Mouse (Mus musculus) effector memory CD4-positive, alpha-beta T cell, adult 7 months (primary cell): ENCODE measurements around the gene Gm20481. TPM values are rescaled to one million over a fixed set of nuclear protein-coding genes. Genes with fewer than 3 reads are reported as not detected.

ENCODE experiments used
- polyA plus RNA-seq: library from polyadenylated mRNA; unstranded; fragments of 100-300 nt; shearing (Covaris generic); gene quantifications from one replicate; pipeline ENCODE4 v1.2.1, GENCODE M21; 2017

Gm20481 gene
- 90.8 TPM for polyA plus RNA-seq

GRCm38 (mm10) chr17:34969822-34970221 lies at the start of gene Gm20481:
TSS of gene Gm20481 (plus strand) at chr17:34969912.

GRCm38 (mm10) chr17:34931061-34931734 lies 38.5 kb upstream of the Gm20481 start, which contains the start of gene Neu1:
TSS of gene Neu1 (plus strand) at chr17:34931253.

GRCm38 (mm10) chr17:34959130-34959778 lies 10.5 kb upstream of the Gm20481 start, which contains the start of gene Hspa1b:
TSS of gene Hspa1b (minus strand) at chr17:34959238.

GRCm38 (mm10) chr17:34972069-34972749 lies 2.5 kb downstream of the Gm20481 start, which contains the start of the genes Hspa1a and Hspa1l:
TSS of gene Hspa1a (minus strand) at chr17:34972156.
TSS of gene Hspa1l (plus strand) at chr17:34972703.

GRCm38 (mm10) chr17:34981690-34982180 lies 12.0 kb downstream of the Gm20481 start, which contains the start of gene Lsm2:
TSS of gene Lsm2 (plus strand) at chr17:34981862.

GRCm38 (mm10) chr17:35000717-35001451 lies 31.2 kb downstream of the Gm20481 start, which contains the start of gene Vars:
TSS of gene Vars (plus strand) at chr17:35000987.

GRCm38 (mm10) chr17:35016376-35016775 lies 46.7 kb downstream of the Gm20481 start, which contains the start of gene Vwa7:
TSS of gene Vwa7 (plus strand) at chr17:35016579.

Other genes with a start within 250 kb of the Gm20481 start
- not detected for gene C4b, start 226.0 kb upstream of the Gm20481 start, polyA plus RNA-seq
- gene Cyp21a1, start 165.4 kb upstream of the Gm20481 start, polyA plus RNA-seq = not detected
- 22.8 TPM for gene Stk19, start 133.0 kb upstream of the Gm20481 start, polyA plus RNA-seq
- 93.8 TPM for gene Dxo, start 132.9 kb upstream of the Gm20481 start, polyA plus RNA-seq
- 117 TPM for gene Skiv2l, start 119.7 kb upstream of the Gm20481 start, polyA plus RNA-seq
- 34.7 TPM for gene Nelfe, start 119.5 kb upstream of the Gm20481 start, polyA plus RNA-seq
- 0.40 TPM for gene Cfb, start 107.4 kb upstream of the Gm20481 start, polyA plus RNA-seq
- gene Zbtb12, start 90.4 kb upstream of the Gm20481 start, polyA plus RNA-seq = 0.38 TPM
- not detected for gene Gm20547, start 87.9 kb upstream of the Gm20481 start, polyA plus RNA-seq
- 1.4 TPM for gene C2, start 71.6 kb upstream of the Gm20481 start, polyA plus RNA-seq
- gene Ehmt2, start 71.4 kb upstream of the Gm20481 start, polyA plus RNA-seq = 55.0 TPM
- gene Slc44a4, start 55.4 kb upstream of the Gm20481 start, polyA plus RNA-seq = not detected
- gene Neu1, start 38.7 kb upstream of the Gm20481 start, polyA plus RNA-seq = 63.5 TPM
- 1,521 TPM for gene Hspa1b, start 10.7 kb upstream of the Gm20481 start, polyA plus RNA-seq
- gene Hspa1a, start 2.2 kb downstream of the Gm20481 start, polyA plus RNA-seq = 909 TPM
- not detected for gene Hspa1l, start 2.8 kb downstream of the Gm20481 start, polyA plus RNA-seq
- 50.0 TPM for gene Lsm2, start 11.9 kb downstream of the Gm20481 start, polyA plus RNA-seq
- 214 TPM for gene Vars, start 31.1 kb downstream of the Gm20481 start, polyA plus RNA-seq
- gene Vwa7, start 46.7 kb downstream of the Gm20481 start, polyA plus RNA-seq = 0.37 TPM
- gene Sapcd1, start 58.1 kb downstream of the Gm20481 start, polyA plus RNA-seq = not detected
- 2.2 TPM for gene Msh5, start 76.8 kb downstream of the Gm20481 start, polyA plus RNA-seq
- gene Clic1, start 80.1 kb downstream of the Gm20481 start, polyA plus RNA-seq = 334 TPM
- gene Ddah2, start 89.1 kb downstream of the Gm20481 start, polyA plus RNA-seq = 0.85 TPM
- not detected for gene Ly6g6c, start 95.5 kb downstream of the Gm20481 start, polyA plus RNA-seq
- not detected for gene Mpig6b, start 96.3 kb downstream of the Gm20481 start, polyA plus RNA-seq
- gene Ly6g6e, start 107.0 kb downstream of the Gm20481 start, polyA plus RNA-seq = not detected
- gene Ly6g6d, start 108.2 kb downstream of the Gm20481 start, polyA plus RNA-seq = not detected
- gene Ly6g6f, start 115.7 kb downstream of the Gm20481 start, polyA plus RNA-seq = not detected
- 79.3 TPM for gene Abhd16a, start 119.4 kb downstream of the Gm20481 start, polyA plus RNA-seq
- gene Ly6g5c, start 138.4 kb downstream of the Gm20481 start, polyA plus RNA-seq = not detected
- 1.8 TPM for gene Ly6g5b, start 145.5 kb downstream of the Gm20481 start, polyA plus RNA-seq
- 65.3 TPM for gene Gpank1, start 151.5 kb downstream of the Gm20481 start, polyA plus RNA-seq
- 223 TPM for gene Csnk2b, start 152.1 kb downstream of the Gm20481 start, polyA plus RNA-seq
- 1.7 TPM for gene D17H6S53E, start 156.5 kb downstream of the Gm20481 start, polyA plus RNA-seq
- gene Apom, start 162.1 kb downstream of the Gm20481 start, polyA plus RNA-seq = not detected
- gene Bag6, start 165.3 kb downstream of the Gm20481 start, polyA plus RNA-seq = 56.5 TPM
- gene Prrc2a, start 195.0 kb downstream of the Gm20481 start, polyA plus RNA-seq = 24.5 TPM
- not detected for gene Aif1, start 206.2 kb downstream of the Gm20481 start, polyA plus RNA-seq
- gene Lst1, start 218.5 kb downstream of the Gm20481 start, polyA plus RNA-seq = 4.4 TPM
- gene Ltb, start 224.5 kb downstream of the Gm20481 start, polyA plus RNA-seq = 1,113 TPM
- gene Tnf, start 232.1 kb downstream of the Gm20481 start, polyA plus RNA-seq = 156 TPM
- 55.4 TPM for gene Lta, start 235.4 kb downstream of the Gm20481 start, polyA plus RNA-seq